Mouse (Mus musculus): ENCODE data around the gene Gm20388. TPM values are rescaled to one million over a fixed set of nuclear protein-coding genes. Genes with fewer than 3 reads are reported as not detected.

Gene Gm20388
- polyA plus RNA-seq, 1 experiment from 2014 or later: not detected

- no peaks in the 10 kb centered on the region for H3K27me3 ChIP-seq
- ATAC-seq (replicated peaks): no peak
- H3K27ac ChIP-seq (replicated peaks): no peak overlapping the region
- no peak overlapping the region for H3K9ac ChIP-seq (replicated peaks)
- H3K4me2 ChIP-seq (replicated peaks): no peak overlapping the region
- H3K9me3 ChIP-seq: no peaks in the 10 kb centered on the region
- WGBS: 68% methylated on average over 14 of the region's 14 CpGs
- no peaks in the 10 kb centered on the region for H3K4me1 ChIP-seq
- no peaks in the 10 kb centered on the region for H3K36me3 ChIP-seq
- no peak overlapping the region for H3K4me3 ChIP-seq
Observed at GRCm38 (mm10) chr8:121255727-121256265, 1345.2 kb downstream of the Gm20388 start.

- H3K4me2 ChIP-seq (replicated peaks): no peak overlapping the region
- no peak overlapping the region for H3K27ac ChIP-seq (replicated peaks)
- H3K4me1 ChIP-seq: no peaks in the 10 kb centered on the region
- H3K36me3 ChIP-seq: no peaks in the 10 kb centered on the region
- H3K27me3 ChIP-seq: no peaks in the 10 kb centered on the region
- ATAC-seq (replicated peaks): no peak
- H3K9ac ChIP-seq (replicated peaks): no peak overlapping the region
- WGBS: 67% methylated on average over 21 of the region's 21 CpGs
- no peaks in the 10 kb centered on the region for H3K9me3 ChIP-seq
- H3K4me3 ChIP-seq: no peak overlapping the region
Observed at GRCm38 (mm10) chr8:121258126-121258792, 1347.6 kb downstream of the Gm20388 start.

- Histone ChIP-seq H3K27me3 (no peaks in the 10 kb centered on the region), H3K4me3 (no peak overlapping the region), H3K9me3 (no peaks in the 10 kb centered on the region), H3K4me1 (no peaks in the 10 kb centered on the region), H3K4me2 (replicated peaks) (no peak overlapping the region), H3K27ac (replicated peaks) (no peak overlapping the region), H3K9ac (replicated peaks) (no peak overlapping the region), H3K36me3 (no peaks in the 10 kb centered on the region)
- 86% methylated on average over 21 of the region's 21 CpGs for WGBS
- ATAC-seq (replicated peaks): no peak
Observed at GRCm38 (mm10) chr8:121262728-121263389, 1352.2 kb downstream of the Gm20388 start.

GRCm38 (mm10) chr8:121263390-121263775 lies 1352.7 kb downstream of the Gm20388 start:
- WGBS: 48% methylated on average over 14 of the region's 14 CpGs
- H3K4me2 ChIP-seq (replicated peaks): no peak overlapping the region

GRCm38 (mm10) chr8:121264260-121264659 lies 1353.6 kb downstream of the Gm20388 start:
- H3K9ac ChIP-seq (replicated peaks): no peak overlapping the region
- no peaks in the 10 kb centered on the region for H3K9me3 ChIP-seq
- H3K4me1 ChIP-seq: no peaks in the 10 kb centered on the region
- no peak overlapping the region for H3K4me3 ChIP-seq
- 84% methylated on average over 9 of the region's 9 CpGs for WGBS
- no peak overlapping the region for H3K27ac ChIP-seq (replicated peaks)
- no peak for ATAC-seq (replicated peaks)
- H3K36me3 ChIP-seq: no peaks in the 10 kb centered on the region
- no peak overlapping the region for H3K4me2 ChIP-seq (replicated peaks)
- no peaks in the 10 kb centered on the region for H3K27me3 ChIP-seq

More at GRCm38 (mm10) chr8:121263390-121263775, 1352.7 kb downstream of the Gm20388 start:
- Histone ChIP-seq H3K9me3 (no peaks in the 10 kb centered on the region), H3K9ac (replicated peaks) (no peak overlapping the region), H3K36me3 (no peaks in the 10 kb centered on the region), H3K27me3 (no peaks in the 10 kb centered on the region), H3K4me3 (no peak overlapping the region), H3K4me1 (no peaks in the 10 kb centered on the region), H3K27ac (replicated peaks) (no peak overlapping the region)
- ATAC-seq (replicated peaks): no peak

DNA sequence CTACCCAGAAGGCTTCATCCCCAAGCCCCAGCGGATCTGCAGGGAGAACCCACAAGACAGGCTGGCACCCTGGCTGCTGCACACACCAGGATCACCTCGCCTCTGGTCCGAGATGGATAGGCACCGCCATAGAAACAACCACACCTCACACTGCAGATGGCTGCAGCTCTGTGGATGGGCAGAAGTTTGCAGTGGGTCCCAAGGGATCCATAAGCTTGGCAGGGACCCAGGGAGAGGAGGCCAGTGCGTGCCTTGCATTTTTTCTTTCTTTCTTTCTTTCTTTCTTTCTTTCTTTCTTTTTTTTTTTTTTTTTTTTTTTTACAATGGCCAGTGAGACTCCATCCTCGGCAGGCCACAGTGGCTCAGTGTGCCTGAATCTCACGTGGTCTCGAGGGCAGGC lies 1360.9 kb downstream of the Gm20388 start:
- ATAC-seq (replicated peaks): no peak
- no peak overlapping the region for H3K27ac ChIP-seq (replicated peaks)
- no peaks in the 10 kb centered on the region for H3K36me3 ChIP-seq
- no peak overlapping the region for H3K9ac ChIP-seq (replicated peaks)
- WGBS: 53% methylated on average over 8 of the region's 8 CpGs
- no peak overlapping the region for H3K4me3 ChIP-seq
- no peaks in the 10 kb centered on the region for H3K27me3 ChIP-seq
- no peaks in the 10 kb centered on the region for H3K9me3 ChIP-seq
- H3K4me1 ChIP-seq: peaks cover 19% of the 10 kb centered on the region
- H3K4me2 ChIP-seq (replicated peaks): no peak overlapping the region

DNA sequence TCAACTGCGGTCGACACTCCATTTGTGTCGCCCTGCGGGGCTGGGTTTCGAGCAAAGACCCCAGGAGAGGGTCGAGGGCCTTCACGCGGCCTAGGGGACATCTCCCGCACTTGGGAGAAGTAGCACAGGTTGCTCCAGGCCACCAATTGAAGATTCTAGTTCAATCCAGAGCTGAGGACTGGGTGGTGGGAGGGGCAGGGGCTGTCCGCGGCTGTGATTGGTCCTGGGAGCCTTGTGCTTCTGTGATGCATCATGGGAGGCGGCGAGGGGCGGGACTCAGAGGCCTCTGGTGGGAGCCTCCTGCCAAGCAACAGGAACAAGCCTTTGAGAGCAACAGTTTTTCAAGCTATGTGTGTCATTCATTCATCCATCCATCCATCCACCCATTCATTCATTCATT lies 1362.6 kb downstream of the Gm20388 start:
- H3K4me3 ChIP-seq: peak overlapping the region; percentile 17; the same call in 1 of the 2 replicates
- H3K27ac ChIP-seq (replicated peaks): peak overlapping the region; percentile 54
- ATAC-seq (replicated peaks): peak; percentile 80
- peaks cover 19% of the 10 kb centered on the region for H3K4me1 ChIP-seq
- H3K9me3 ChIP-seq: no peaks in the 10 kb centered on the region
- no peaks in the 10 kb centered on the region for H3K36me3 ChIP-seq
- no peak overlapping the region for H3K9ac ChIP-seq (replicated peaks)
- WGBS: 61% methylated on average over 14 of the region's 14 CpGs
- H3K4me2 ChIP-seq (replicated peaks): peak overlapping the region; percentile 27
- no peaks in the 10 kb centered on the region for H3K27me3 ChIP-seq

GRCm38 (mm10) chr8:121273620-121274019 lies 1363.0 kb downstream of the Gm20388 start:
- ATAC-seq (replicated peaks): peak; percentile 84
- H3K4me3 ChIP-seq: no peak overlapping the region
- H3K4me1 ChIP-seq: peaks cover 19% of the 10 kb centered on the region
- H3K36me3 ChIP-seq: no peaks in the 10 kb centered on the region
- H3K27ac ChIP-seq (replicated peaks): peak overlapping the region; percentile 54
- H3K9ac ChIP-seq (replicated peaks): no peak overlapping the region
- no peaks in the 10 kb centered on the region for H3K9me3 ChIP-seq
- H3K4me2 ChIP-seq (replicated peaks): 0 out of 2 replicates have a peak overlapping the region, but pooled peaks have one; percentile 6
- no peaks in the 10 kb centered on the region for H3K27me3 ChIP-seq
- 60% methylated on average over 15 of the region's 15 CpGs for WGBS

GRCm38 (mm10) chr8:121280414-121280813 lies 1369.8 kb downstream of the Gm20388 start:
- Histone ChIP-seq H3K36me3 (no peaks in the 10 kb centered on the region), H3K4me1 (no peaks in the 10 kb centered on the region), H3K4me3 (no peak overlapping the region), H3K4me2 (replicated peaks) (no peak overlapping the region), H3K9ac (replicated peaks) (no peak overlapping the region), H3K27me3 (no peaks in the 10 kb centered on the region), H3K27ac (replicated peaks) (no peak overlapping the region), H3K9me3 (no peaks in the 10 kb centered on the region)
- no peak for ATAC-seq (replicated peaks)
- WGBS: 60% methylated on average over 9 of the region's 9 CpGs

GRCm38 (mm10) chr8:121289346-121289745 lies 1378.7 kb downstream of the Gm20388 start:
- no peak overlapping the region for H3K4me2 ChIP-seq (replicated peaks)
- no peak for ATAC-seq (replicated peaks)
- no peak overlapping the region for H3K9ac ChIP-seq (replicated peaks)
- no peaks in the 10 kb centered on the region for H3K9me3 ChIP-seq
- no peak overlapping the region for H3K4me3 ChIP-seq
- H3K4me1 ChIP-seq: peaks cover 29% of the 10 kb centered on the region
- WGBS: 77% methylated on average over 5 of the region's 5 CpGs
- H3K27me3 ChIP-seq: no peaks in the 10 kb centered on the region
- H3K36me3 ChIP-seq: no peaks in the 10 kb centered on the region
- H3K27ac ChIP-seq (replicated peaks): no peak overlapping the region

GRCm38 (mm10) chr8:121290547-121290946 lies 1379.9 kb downstream of the Gm20388 start:
- 34% methylated on average over 17 of the region's 17 CpGs for WGBS
- Histone ChIP-seq H3K4me2 (replicated peaks) (no peak overlapping the region), H3K36me3 (no peaks in the 10 kb centered on the region), H3K9me3 (no peaks in the 10 kb centered on the region), H3K9ac (replicated peaks) (no peak overlapping the region), H3K27me3 (no peaks in the 10 kb centered on the region), H3K4me1 (peaks cover 35% of the 10 kb centered on the region), H3K4me3 (no peak overlapping the region), H3K27ac (replicated peaks) (0 out of 2 replicates have a peak overlapping the region, but pooled peaks have one; percentile 12)
- 0 out of 2 replicates have a peak, but pooled peaks have one; percentile 9 for ATAC-seq (replicated peaks)

DNA sequence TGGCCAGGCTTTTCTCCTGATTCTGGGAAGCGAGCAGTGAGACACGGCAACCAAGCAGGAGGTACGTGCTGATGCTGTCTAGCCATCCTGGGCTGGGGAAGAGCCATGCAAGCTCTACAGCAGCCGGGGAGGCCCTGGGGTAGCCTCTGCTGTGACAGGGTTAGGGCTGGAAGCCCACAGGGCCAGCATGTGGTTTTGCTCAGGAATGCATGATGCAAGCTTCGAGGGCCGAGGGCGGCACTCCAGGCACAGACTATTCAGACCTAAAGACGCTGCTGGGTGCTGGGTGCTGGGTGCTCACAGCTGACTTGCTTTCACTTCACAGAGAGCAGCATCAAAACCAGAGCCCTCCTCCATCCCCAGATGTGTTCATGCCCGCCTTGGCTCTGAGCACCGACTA lies 1382.8 kb downstream of the Gm20388 start:
- no peak overlapping the region for H3K9ac ChIP-seq (replicated peaks)
- H3K4me3 ChIP-seq: no peak overlapping the region
- 88% methylated on average over 10 of the region's 10 CpGs for WGBS
- H3K27ac ChIP-seq (replicated peaks): no peak overlapping the region
- H3K9me3 ChIP-seq: no peaks in the 10 kb centered on the region
- ATAC-seq (replicated peaks): no peak
- H3K4me1 ChIP-seq: peaks cover 43% of the 10 kb centered on the region
- H3K4me2 ChIP-seq (replicated peaks): no peak overlapping the region
- H3K36me3 ChIP-seq: no peaks in the 10 kb centered on the region
- no peaks in the 10 kb centered on the region for H3K27me3 ChIP-seq

All from forebrain, embryonic 15.5 days (tissue).